Mouse (Mus musculus) embryonic facial prominence, embryonic 11.5 days (tissue): ENCODE measurements at regions not wholly inside any gene's neighbourhood (a gene's known extent, or its start where the extent isn't known, plus 50 kb on each side); places are given as distances from the start of the nearest gene placed in this dataset.

ENCODE experiments used
- ATAC-seq: fragments of 200-750 bp; cut with Nextera tagmentation; replicated peaks from 2 replicates; pipeline ENCODE4 v1.8.0; 2017; ENCODE audit warnings: low read depth; ENCODE audit not compliant: insufficient number of reproducible peaks, low FRiP score, low TSS enrichment
- DNase-seq: peaks from one replicate; pipeline ENCODE4 v3.0.0-alpha.2; 2015; ENCODE audit warnings: low spot score
- H3K27ac ChIP-seq: fragments of 300-500 bp; sonication (generic); replicated peaks from 2 replicates; pipeline ENCODE4 v1.5.1; 2014; ENCODE audit warnings: mild to moderate bottlenecking, low read depth, low read length, control low read depth
- H3K27me3 ChIP-seq: fragments of 300-500 bp; sonication (generic); 2 replicates; pipeline ENCODE4 v1.6.1; 2014; ENCODE audit warnings: mild to moderate bottlenecking, low read length, moderate library complexity, mixed read lengths; ENCODE audit not compliant: control insufficient read depth, insufficient read depth
- H3K36me3 ChIP-seq: fragments of 300-500 bp; sonication (generic); replicated peaks from 2 replicates; pipeline ENCODE4 v1.6.1; 2014; ENCODE audit warnings: low read depth, mild to moderate bottlenecking, low read length, moderate library complexity, mixed read lengths; ENCODE audit not compliant: control insufficient read depth, insufficient read depth
- H3K4me1 ChIP-seq: fragments of 300-500 bp; sonication (generic); 2 replicates; pipeline ENCODE4 v1.6.1; 2014; ENCODE audit warnings: low read length, mixed read lengths; ENCODE audit not compliant: control insufficient read depth, insufficient read depth
- H3K4me2 ChIP-seq: fragments of 300-500 bp; sonication (generic); 2 replicates; pipeline ENCODE4 v1.6.1; 2014; ENCODE audit warnings: low read depth, mild to moderate bottlenecking, control low read depth, low read length, moderate library complexity
- H3K4me3 ChIP-seq: fragments of 300-500 bp; sonication (generic); 2 replicates; pipeline ENCODE4 v1.5.1; 2014; ENCODE audit warnings: low read depth, low read length, control low read depth
- H3K9ac ChIP-seq: fragments of 300-500 bp; sonication (generic); replicated peaks from 2 replicates; pipeline ENCODE4 v1.6.1; 2014; ENCODE audit warnings: mild to moderate bottlenecking, control low read depth, low read length
- H3K9me3 ChIP-seq: fragments of 300-500 bp; sonication (generic); replicated peaks from 2 replicates; pipeline ENCODE4 v1.6.1; 2016; ENCODE audit warnings: mild to moderate bottlenecking, low read length, inconsistent platforms, mixed read lengths; ENCODE audit not compliant: control insufficient read depth
- WGBS: fragments of 180-500 bp; shearing (Covaris S2); extraction: QIAGEN DNeasy Blood & Tissue Kit; methylation state at CpG from one replicate; pipeline ENCODE4 v1.1.7; 2014; 5-methylcytosine and 5-hydroxymethylcytosine counted together

- DNase-seq (no peak), ATAC-seq (no peak)
- Histone ChIP-seq H3K27me3 (no peaks in the 10 kb centered on the region), H3K4me3 (no peak overlapping the region), H3K36me3 (no peaks in the 10 kb centered on the region), H3K4me2 (no peak overlapping the region), H3K9ac (no peak overlapping the region), H3K4me1 (no peaks in the 10 kb centered on the region), H3K27ac (no peak overlapping the region), H3K9me3 (no peaks in the 10 kb centered on the region)
- WGBS = 67% methylated on average over 1 of the region's 1 CpGs
Measured at GRCm38 (mm10) chr2:28386784-28387183, 59.8 kb upstream of the Ppp1r26 start.

GRCm38 (mm10) chr2:28387422-28387836 lies 59.2 kb upstream of the Ppp1r26 start:
- Histone ChIP-seq H3K4me1 (no peaks in the 10 kb centered on the region), H3K4me3 (no peak overlapping the region), H3K9me3 (no peaks in the 10 kb centered on the region), H3K36me3 (no peaks in the 10 kb centered on the region), H3K4me2 (no peak overlapping the region), H3K27ac (peak overlapping the region; percentile 17; the same call in 1 of the 2 replicates), H3K9ac (no peak overlapping the region), H3K27me3 (no peaks in the 10 kb centered on the region)
- peak; percentile 76; the same call in 1 of the 2 replicates for ATAC-seq
- no peak for DNase-seq
- 13% methylated on average over 6 of the region's 6 CpGs for WGBS

GRCm38 (mm10) chr2:28387926-28388325 lies 58.7 kb upstream of the Ppp1r26 start:
- no peaks in the 10 kb centered on the region for H3K36me3 ChIP-seq
- H3K4me2 ChIP-seq = no peak overlapping the region
- peak overlapping the region; percentile 17; the same call in 1 of the 2 replicates for H3K27ac ChIP-seq
- H3K4me3 ChIP-seq = no peak overlapping the region
- ATAC-seq = no peak
- no peak overlapping the region for H3K9ac ChIP-seq
- no peaks in the 10 kb centered on the region for H3K4me1 ChIP-seq
- no peak for DNase-seq
- no peaks in the 10 kb centered on the region for H3K27me3 ChIP-seq
- no peaks in the 10 kb centered on the region for H3K9me3 ChIP-seq
- 76% methylated on average over 4 of the region's 4 CpGs for WGBS

- Histone ChIP-seq H3K4me1 (no peaks in the 10 kb centered on the region), H3K4me3 (no peak overlapping the region), H3K27me3 (no peaks in the 10 kb centered on the region), H3K9ac (no peak overlapping the region), H3K4me2 (no peak overlapping the region), H3K36me3 (no peaks in the 10 kb centered on the region), H3K9me3 (no peaks in the 10 kb centered on the region), H3K27ac (no peak overlapping the region)
- DNase-seq (no peak), ATAC-seq (no peak)
- WGBS = 71% methylated on average over 5 of the region's 5 CpGs
Measured at GRCm38 (mm10) chr2:28389703-28390102, 56.9 kb upstream of the Ppp1r26 start.

- 93% methylated on average over 6 of the region's 6 CpGs for WGBS
- Histone ChIP-seq H3K27me3 (no peaks in the 10 kb centered on the region), H3K4me3 (no peak overlapping the region), H3K4me1 (no peaks in the 10 kb centered on the region), H3K27ac (no peak overlapping the region), H3K9me3 (no peaks in the 10 kb centered on the region), H3K9ac (no peak overlapping the region), H3K4me2 (no peak overlapping the region), H3K36me3 (no peaks in the 10 kb centered on the region)
- ATAC-seq (no peak), DNase-seq (no peak)
Measured at GRCm38 (mm10) chr2:28395391-28395790, 51.2 kb upstream of the Ppp1r26 start.
